Comparison of ENCODE assay signal across 24 mouse cellular contexts in the genomic region with DNA sequence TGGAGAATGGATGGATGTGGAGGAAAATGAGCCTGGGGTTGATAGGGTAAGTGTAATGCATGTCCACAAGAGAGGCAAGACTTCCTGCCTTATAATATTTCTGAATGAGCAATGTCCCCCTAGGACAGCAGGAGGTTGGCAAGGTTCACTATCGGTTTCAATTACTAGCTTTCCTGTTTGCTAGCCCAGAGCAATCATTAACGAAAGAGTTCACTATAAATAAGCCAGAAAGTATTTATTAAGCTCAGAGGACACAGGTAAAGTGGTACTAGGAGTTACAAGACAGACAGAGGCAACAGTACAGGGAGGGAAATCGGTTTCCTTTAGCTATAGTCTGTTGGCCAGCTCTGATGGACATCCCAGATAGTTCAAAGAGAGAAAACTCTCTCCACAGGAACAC.
"Had no signal": no experiment of that assay in that cellular context is flagged by ENCODE, and none has a peak within 500 bp of the region (broad histone marks: within the 10 kb centered on the region; RNA-seq: fewer than 3 reads in every experiment).

No protein-coding gene starts in this region.

- DNase-seq: gastrocnemius, adult 2 months; gastrocnemius, postnatal 10 days; gastrocnemius, postnatal 25 days; heart, adult 18-20 months; heart, postnatal 10 days; heart, postnatal 4 days; kidney, postnatal 10 days; liver; liver, embryonic 13.5 days had no signal

- H3K27ac ChIP-seq: gastrocnemius, adult 2 months; heart, embryonic 10.5 days; hindbrain, embryonic 10.5 days; hindbrain, embryonic 12.5 days; hindbrain, embryonic 14.5 days; intestine, embryonic 15.5 days; kidney, embryonic 15.5 days; layer of hippocampus, adult 2 months; left cerebral cortex, adult 2 months; liver, embryonic 13.5 days; liver, embryonic 15.5 days had no signal

- H3K9me3 ChIP-seq: heart, embryonic 10.5 days; heart, embryonic 12.5 days; hindbrain, embryonic 10.5 days; hindbrain, embryonic 12.5 days; intestine, embryonic 15.5 days; kidney, embryonic 15.5 days; liver, embryonic 13.5 days; liver, embryonic 15.5 days had no signal

- ATAC-seq: forebrain, embryonic 16.5 days; hindbrain, embryonic 16.5 days; inflammation-experienced regulatory T-cells, adult 6 months; intestine, embryonic 15.5 days; intestine, postnatal 0 days had no signal

- H3K36me3 ChIP-seq: heart, embryonic 10.5 days; heart, embryonic 12.5 days; hindbrain, embryonic 10.5 days; hindbrain, embryonic 12.5 days; intestine, embryonic 15.5 days; kidney, embryonic 15.5 days; liver, embryonic 13.5 days; liver, embryonic 15.5 days had no signal

- H3K4me1 ChIP-seq: heart, embryonic 10.5 days; heart, embryonic 12.5 days; hindbrain, embryonic 10.5 days; hindbrain, embryonic 12.5 days; intestine, embryonic 15.5 days; kidney, embryonic 15.5 days; liver, embryonic 13.5 days had no signal

- H3K27me3 ChIP-seq: heart, embryonic 12.5 days; hindbrain, embryonic 12.5 days; intestine, embryonic 15.5 days; kidney, embryonic 15.5 days; liver, embryonic 13.5 days; liver, embryonic 15.5 days had no signal

- H3K4me2 ChIP-seq: heart, embryonic 12.5 days; hindbrain, embryonic 12.5 days; hindbrain, embryonic 14.5 days; intestine, embryonic 15.5 days; kidney, embryonic 15.5 days; liver, embryonic 11.5 days; liver, embryonic 13.5 days; liver, embryonic 15.5 days had no signal

- H3K9ac ChIP-seq: heart, embryonic 12.5 days; hindbrain, embryonic 12.5 days; hindbrain, embryonic 14.5 days; intestine, embryonic 15.5 days; kidney, embryonic 15.5 days; liver, embryonic 13.5 days; liver, embryonic 15.5 days had no signal

- H3K4me3 ChIP-seq: gastrocnemius, adult 2 months; heart, embryonic 10.5 days; heart, embryonic 12.5 days; hindbrain, embryonic 10.5 days; hindbrain, embryonic 12.5 days; intestine, embryonic 15.5 days; kidney, embryonic 15.5 days; layer of hippocampus, adult 2 months; left cerebral cortex, adult 2 months; liver, embryonic 13.5 days; liver, embryonic 15.5 days had no signal
